Mouse (Mus musculus) CH12.LX (cell line): ENCODE data around the gene Oas1h. TPM values are rescaled to one million over a fixed set of nuclear protein-coding genes. Genes with fewer than 3 reads are reported as not detected.

Experiments used
- DNase-seq: peaks from one replicate; pipeline ENCODE4 v3.0.0-alpha.2; 2013; ENCODE audit errors: extremely low read depth
- H3K27ac ChIP-seq: 2 replicates; pipeline ENCODE4 v1.5.1; 2012; ENCODE audit warnings: low read depth, mild to moderate bottlenecking, control low read depth, moderate library complexity; ENCODE audit not compliant: insufficient read depth
- H3K27me3 ChIP-seq: replicated peaks from 2 replicates; pipeline ENCODE3; 2012; ENCODE audit warnings: inconsistent platforms
- H3K36me3 ChIP-seq, 2 experiments: replicated peaks in 1 of 2; 2 replicates each; pipeline versions ENCODE3 to v1.6.1; 2012; ENCODE audit warnings: inconsistent platforms in 1 of 2, low read length in 1 of 2, mild to moderate bottlenecking in 1 of 2, mixed read lengths in 1 of 2, moderate library complexity in 1 of 2; ENCODE audit not compliant: control insufficient read depth in 1 of 2, insufficient read depth in 1 of 2
- H3K4me1 ChIP-seq, 2 experiments: 2 replicates each; pipeline ENCODE4 v1.6.1; 2012; ENCODE audit warnings: inconsistent platforms in 1 of 2, moderate library complexity in 1 of 2; ENCODE audit not compliant: insufficient read depth in 2 of 2, control insufficient read depth in 1 of 2
- H3K4me2 ChIP-seq: 2 replicates; pipeline ENCODE4 v1.6.1; 2012; ENCODE audit warnings: low read depth, mild to moderate bottlenecking, control low read depth; ENCODE audit not compliant: poor library complexity, insufficient read depth, severe bottlenecking
- H3K4me3 ChIP-seq, 3 experiments: fragments of 150-350 bp in 1 of 3; sonication (generic) in 1 of 3; replicated peaks in 1 of 3; 2 replicates each; pipeline versions ENCODE3 to v1.5.1; 2011 to 2012; ENCODE audit warnings: low read depth in 2 of 3, low read length in 2 of 3, mild to moderate bottlenecking in 2 of 3, moderate library complexity in 2 of 3, control low read depth in 1 of 3, improper control_type of control experiment in 1 of 3, inconsistent platforms in 1 of 3, mixed read lengths in 1 of 3; ENCODE audit not compliant: poor library complexity in 1 of 3
- H3K79me2 ChIP-seq: replicated peaks from 2 replicates; pipeline ENCODE4 v1.6.1; 2012; ENCODE audit warnings: mild to moderate bottlenecking, moderate library complexity; ENCODE audit not compliant: control insufficient read depth, poor library complexity, insufficient read depth, severe bottlenecking; ENCODE audit errors: extremely low read depth
- H3K9ac ChIP-seq: 2 replicates; pipeline ENCODE4 v1.6.1; 2012; ENCODE audit warnings: low read depth, mild to moderate bottlenecking, control low read depth, moderate library complexity; ENCODE audit not compliant: insufficient read depth
- H3K9me3 ChIP-seq: replicated peaks from 2 replicates; pipeline ENCODE3; 2012; ENCODE audit warnings: low read length, inconsistent platforms, mixed read lengths
- BHLHE40 ChIP-seq: IDR thresholded peaks from 2 replicates; pipeline ENCODE4 v1.6.1; 2011; ENCODE audit warnings: mild to moderate bottlenecking, low read depth, low read length, improper control_type of control experiment
- CHD1 ChIP-seq: IDR thresholded peaks from 2 replicates; pipeline ENCODE4 v1.6.1; 2012; ENCODE audit warnings: low read depth, low read length, improper control_type of control experiment, inconsistent platforms
- CHD2 ChIP-seq: IDR thresholded peaks from 2 replicates; pipeline ENCODE4 v1.6.1; 2011; ENCODE audit warnings: low read length, improper control_type of control experiment
- E2F4 ChIP-seq: IDR thresholded peaks from 2 replicates; pipeline ENCODE4 v1.6.1; 2011; ENCODE audit warnings: low read depth, low read length, improper control_type of control experiment; ENCODE audit not compliant: insufficient replicate concordance
- ELF1 ChIP-seq: IDR thresholded peaks from 2 replicates; pipeline ENCODE4 v1.6.1; 2014; ENCODE audit warnings: low read depth, mild to moderate bottlenecking, inconsistent platforms, low read length, improper control_type of control experiment
- EP300 ChIP-seq: IDR thresholded peaks from 2 replicates; pipeline ENCODE4 v1.6.1; 2011; ENCODE audit warnings: low read length, improper control_type of control experiment
- GABPA ChIP-seq: IDR thresholded peaks from 2 replicates; pipeline ENCODE4 v1.6.1; 2012; ENCODE audit warnings: low read depth, low read length, improper control_type of control experiment, inconsistent platforms; ENCODE audit not compliant: insufficient replicate concordance
- IRF4 ChIP-seq: IDR thresholded peaks from 2 replicates; pipeline ENCODE4 v1.6.1; 2014; ENCODE audit warnings: low read depth, mild to moderate bottlenecking, inconsistent platforms, low read length, improper control_type of control experiment
- JUN ChIP-seq: IDR thresholded peaks from 2 replicates; pipeline ENCODE4 v1.6.1; 2011; ENCODE audit warnings: low read depth, mild to moderate bottlenecking, low read length, improper control_type of control experiment, moderate library complexity; ENCODE audit not compliant: insufficient read depth
- JUND ChIP-seq: conservative IDR thresholded peaks from 2 replicates; pipeline ENCODE4 v1.6.1; 2011; ENCODE audit warnings: low read depth, low read length, improper control_type of control experiment
- MAZ ChIP-seq: IDR thresholded peaks from 2 replicates; pipeline ENCODE4 v1.6.1; 2012; ENCODE audit warnings: low read depth, mild to moderate bottlenecking, inconsistent platforms, low read length, improper control_type of control experiment, moderate library complexity
- MEF2A ChIP-seq: IDR thresholded peaks from 2 replicates; pipeline ENCODE4 v1.6.1; 2014; ENCODE audit warnings: low read depth, mild to moderate bottlenecking, inconsistent platforms, low read length, improper control_type of control experiment, borderline replicate concordance
- MXI1 ChIP-seq: IDR thresholded peaks from 2 replicates; pipeline ENCODE4 v1.6.1; 2011; ENCODE audit warnings: mild to moderate bottlenecking, low read depth, low read length, improper control_type of control experiment
- MYC ChIP-seq: IDR thresholded peaks from 2 replicates; pipeline ENCODE4 v1.6.1; 2011; ENCODE audit warnings: low read depth, mild to moderate bottlenecking, improper control_type of control experiment, low read length
- NELFE ChIP-seq: IDR thresholded peaks from 2 replicates; pipeline ENCODE4 v1.6.1; 2011; ENCODE audit warnings: low read depth, low read length, improper control_type of control experiment
- POLR2A ChIP-seq: IDR thresholded peaks from 2 replicates; pipeline ENCODE4 v1.6.1; 2011; ENCODE audit warnings: low read depth, mild to moderate bottlenecking, improper control_type of control experiment, low read length
- POLR2AphosphoS2 ChIP-seq: IDR thresholded peaks from 2 replicates; pipeline ENCODE4 v1.6.1; 2011; ENCODE audit warnings: low read depth, low read length, improper control_type of control experiment
- RAD21 ChIP-seq: IDR thresholded peaks from 2 replicates; pipeline ENCODE4 v1.6.1; 2011; ENCODE audit warnings: low read depth, mild to moderate bottlenecking, low read length, improper control_type of control experiment, moderate library complexity
- RCOR1 ChIP-seq: conservative IDR thresholded peaks from 2 replicates; pipeline ENCODE4 v1.6.1; 2012; ENCODE audit warnings: low read depth, mild to moderate bottlenecking, inconsistent platforms, low read length, improper control_type of control experiment
- SIN3A ChIP-seq: IDR thresholded peaks from 2 replicates; pipeline ENCODE4 v1.6.1; 2012; ENCODE audit warnings: low read length, improper control_type of control experiment, inconsistent platforms
- SMC3 ChIP-seq: IDR thresholded peaks from 2 replicates; pipeline ENCODE4 v1.6.1; 2011; ENCODE audit warnings: low read depth, low read length, improper control_type of control experiment
- TBP ChIP-seq: conservative IDR thresholded peaks from 2 replicates; pipeline ENCODE4 v1.6.1; 2011; ENCODE audit warnings: low read depth, low read length, improper control_type of control experiment
- TCF12 ChIP-seq: IDR thresholded peaks from 2 replicates; pipeline ENCODE4 v1.6.1; 2014; ENCODE audit warnings: low read depth, mild to moderate bottlenecking, inconsistent platforms, low read length, improper control_type of control experiment
- UBTF ChIP-seq: IDR thresholded peaks from 2 replicates; pipeline ENCODE4 v1.6.1; 2012; ENCODE audit warnings: low read depth, mild to moderate bottlenecking, inconsistent platforms, low read length, improper control_type of control experiment, moderate library complexity
- USF2 ChIP-seq: conservative IDR thresholded peaks from 2 replicates; pipeline ENCODE4 v1.6.1; 2011; ENCODE audit warnings: low read depth, low read length, improper control_type of control experiment
- ZC3H11A ChIP-seq: IDR thresholded peaks from 2 replicates; pipeline ENCODE4 v1.6.1; 2012; ENCODE audit warnings: low read depth, mild to moderate bottlenecking, inconsistent platforms, low read length, improper control_type of control experiment
- ZKSCAN1 ChIP-seq: IDR thresholded peaks from 2 replicates; pipeline ENCODE4 v1.6.1; 2012; ENCODE audit warnings: low read depth, inconsistent platforms, low read length, improper control_type of control experiment, borderline replicate concordance
- ZMIZ1 ChIP-seq: IDR thresholded peaks from 2 replicates; pipeline ENCODE4 v1.6.1; 2012; ENCODE audit warnings: low read depth, mild to moderate bottlenecking, inconsistent platforms, low read length, improper control_type of control experiment
- ZNF384 ChIP-seq: IDR thresholded peaks from 2 replicates; pipeline ENCODE4 v1.6.1; 2012; ENCODE audit warnings: low read depth, low read length, improper control_type of control experiment, inconsistent platforms
- dilution Hi-C: fragments of 300-500 bp; cut with MboI; formaldehyde crosslinking; loops from 2 replicates; pipeline ENCODE4 v1.14.3; 2020; ENCODE audit warnings: low sequenced_read_pairs; ENCODE audit not compliant: extremely low pct_unique_long_range_greater_than_20kb, extremely low pct_ligation_motif_present
- in situ Hi-C: fragments of 300-500 bp; cut with MboI; formaldehyde crosslinking; loops from 3 replicates; pipeline ENCODE4 v1.14.3; 2019; ENCODE audit warnings: low sequenced_read_pairs, low pct_ligation_motif_present, low pct_unique_long_range_greater_than_20kb, mixed read lengths
- polyA plus RNA-seq: library from polyadenylated mRNA; unstranded; fragments of >175 nt; gene quantifications from 2 replicates; pipeline ENCODE4 v1.2.1, GENCODE M21; 2012; ENCODE audit warnings: low read depth; ENCODE audit not compliant: insufficient read length
- total RNA-seq, 2 experiments: library from RNA; depleted of rRNA; stranded (reverse); fragments of 300-350 nt in 1 of 2; fragments of >200 nt in 1 of 2; gene quantifications; 2 replicates each; pipeline ENCODE4 v1.2.3; 2012 to 2014

Oas1h gene
- total RNA-seq (2012; rRNA removed) (not detected in 2 replicates), total RNA-seq (2014; rRNA removed) (not detected in 2 replicates), polyA plus RNA-seq (not detected in 2 replicates)

GRCm38 (mm10) chr5:120861121-120861520, at the start of gene Oas1h:
Oas1h (plus strand) TSS chr5:120861421.
- no peak for DNase-seq
- peaks cover 70% of the 10 kb centered on the region for H3K27me3 ChIP-seq
- no peak within 1 kb of the TSS for H3K27ac ChIP-seq
- H3K4me3 ChIP-seq = no peak within 1 kb of the TSS
- in situ Hi-C loops (no loop called here), dilution Hi-C loops (no loop called here)
- H3K9me3 ChIP-seq = no peaks in the 10 kb centered on the region
- no peaks in the 10 kb centered on the region for H3K4me1 ChIP-seq
- no peak within 1 kb of the TSS for H3K9ac ChIP-seq
- H3K79me2 ChIP-seq = no peaks in the 10 kb centered on the region
- no peak within 1 kb of the TSS for H3K4me2 ChIP-seq
- TF ChIP-seq CHD1 (no peak), USF2 (no peak), NELFE (no peak), TCF12 (no peak), EP300 (no peak), TBP (no peak), ELF1 (no peak), RCOR1 (no peak), IRF4 (no peak), ZKSCAN1 (no peak), SMC3 (no peak), RAD21 (no peak), SIN3A (no peak), ZC3H11A (no peak), JUN (no peak), GABPA (no peak), BHLHE40 (no peak), MAZ (no peak)
- no peaks in the 10 kb centered on the region for H3K36me3 ChIP-seq

GRCm38 (mm10) chr5:120811951-120812819, 49.0 kb upstream of the Oas1h start, which contains the start of gene Oas1c:
Oas1c (minus strand) TSS chr5:120812514.
- H3K9me3 ChIP-seq = no peaks in the 10 kb centered on the region
- no peak within 1 kb of the TSS for H3K27ac ChIP-seq
- H3K79me2 ChIP-seq = no peaks in the 10 kb centered on the region
- dilution Hi-C loops = no loop called here
- H3K36me3 ChIP-seq = peaks cover 0 to 33% of the 10 kb centered on the region in 2 experiments
- DNase-seq = peak; percentile 84
- no peaks in the 10 kb centered on the region for H3K27me3 ChIP-seq
- H3K4me2 ChIP-seq = peak within 1 kb of the TSS; percentile 68
- H3K4me3 ChIP-seq = peak within 1 kb of the TSS; percentile 65 to 86 (median 75)
- peak within 1 kb of the TSS; percentile 54 for H3K9ac ChIP-seq
- peaks cover 0 to 30% of the 10 kb centered on the region in 2 experiments; a peak in 2 of 4 replicates for H3K4me1 ChIP-seq
- in situ Hi-C loops = no loop called here
- TF ChIP-seq POLR2A = peak; percentile 77
- no peak for TF ChIP-seq CHD2
- no peak for TF ChIP-seq JUND
- TF ChIP-seq GABPA = no peak
- peak; percentile 86 for TF ChIP-seq IRF4
- TF ChIP-seq NELFE = peak; percentile 75; the same call in 1 of the 2 replicates
- no peak for TF ChIP-seq ZKSCAN1
- TF ChIP-seq MAZ = no peak
- no peak for TF ChIP-seq UBTF
- TF ChIP-seq MYC = no peak
- peak; percentile 86 for TF ChIP-seq ZNF384
- 0 out of 2 replicates have a peak, but pooled peaks have one; percentile 37 for TF ChIP-seq MEF2A
- no peak for TF ChIP-seq RCOR1
- peak; percentile 55; the same call in 1 of the 2 replicates for TF ChIP-seq SIN3A
- TF ChIP-seq ZMIZ1 = 0 out of 2 replicates have a peak, but pooled peaks have one; percentile 44
- peak; percentile 92 for TF ChIP-seq TBP
- no peak for TF ChIP-seq E2F4
- peak; percentile 63; the same call in 1 of the 2 replicates for TF ChIP-seq MXI1
- peak; percentile 37; the same call in 1 of the 2 replicates for TF ChIP-seq POLR2AphosphoS2
- TF ChIP-seq TCF12 = peak; percentile 82
